Mouse (Mus musculus): ENCODE results near the gene Xxylt1.

The Xxylt1 gene

GRCm38 (mm10) chr16:31081125-31081664 is at the start of gene Xxylt1:
Xxylt1 (minus strand) TSS chr16:31081432.
- peak; percentile 95 for DNase-seq (ENCODE audit: extremely low spot score, low spot score)

GRCm38 (mm10) chr16:31128116-31128515 is 46.9 kb upstream of the Xxylt1 start:
- no peak for DNase-seq (ENCODE audit: extremely low spot score, low spot score)

DNA sequence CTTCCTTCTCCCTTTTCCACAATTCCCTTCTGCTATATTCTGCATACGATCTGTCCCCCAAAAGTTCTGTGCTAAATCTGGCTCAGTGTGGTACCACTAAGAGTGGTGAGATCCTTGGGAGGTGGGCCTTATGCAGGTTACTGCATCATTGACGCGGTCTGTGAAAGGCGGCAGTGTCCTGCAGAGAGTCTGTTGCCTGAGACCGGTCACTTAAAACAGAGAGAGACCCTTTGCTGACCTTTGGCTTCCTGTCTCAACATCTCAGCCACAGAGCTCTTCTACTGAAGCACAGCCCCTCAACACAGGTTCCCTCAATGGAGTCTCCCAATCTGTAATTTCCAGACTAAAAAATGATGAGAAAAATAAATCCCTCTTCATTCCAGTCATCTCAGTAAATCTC is 43.8 kb upstream of the Xxylt1 start:
- no peak for DNase-seq (ENCODE audit: extremely low spot score, low spot score)

DNA sequence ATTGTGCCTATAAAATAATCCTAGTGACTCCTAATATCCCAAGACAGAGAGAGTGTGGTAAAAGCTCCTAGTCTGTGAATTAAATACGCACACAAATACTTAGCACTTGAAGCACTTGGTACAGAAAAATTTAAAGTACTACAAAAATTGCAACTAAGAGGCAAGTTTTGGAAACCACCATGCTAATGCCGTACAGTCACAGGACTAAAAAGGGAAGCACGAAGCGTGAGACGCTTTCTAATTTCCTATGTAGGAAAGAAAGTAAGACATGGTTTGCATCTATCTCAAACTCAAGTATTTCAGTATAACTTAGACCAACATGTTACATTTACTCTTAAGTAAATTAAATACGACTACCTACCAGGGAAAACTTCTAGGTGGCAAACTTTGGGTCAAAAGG is 40.4 kb upstream of the Xxylt1 start:
- DNase-seq (ENCODE audit: extremely low spot score, low spot score) = no peak

- no peak for DNase-seq (ENCODE audit: extremely low spot score, low spot score)
Measured at GRCm38 (mm10) chr16:31113596-31113995, 32.4 kb upstream of the Xxylt1 start.

- peak; percentile 6 for DNase-seq (ENCODE audit: extremely low spot score, low spot score)
Measured at GRCm38 (mm10) chr16:31101352-31101751, 20.1 kb upstream of the Xxylt1 start.

- no peak for DNase-seq (ENCODE audit: extremely low spot score, low spot score)
Measured at GRCm38 (mm10) chr16:31099906-31100305, 18.7 kb upstream of the Xxylt1 start.

DNA sequence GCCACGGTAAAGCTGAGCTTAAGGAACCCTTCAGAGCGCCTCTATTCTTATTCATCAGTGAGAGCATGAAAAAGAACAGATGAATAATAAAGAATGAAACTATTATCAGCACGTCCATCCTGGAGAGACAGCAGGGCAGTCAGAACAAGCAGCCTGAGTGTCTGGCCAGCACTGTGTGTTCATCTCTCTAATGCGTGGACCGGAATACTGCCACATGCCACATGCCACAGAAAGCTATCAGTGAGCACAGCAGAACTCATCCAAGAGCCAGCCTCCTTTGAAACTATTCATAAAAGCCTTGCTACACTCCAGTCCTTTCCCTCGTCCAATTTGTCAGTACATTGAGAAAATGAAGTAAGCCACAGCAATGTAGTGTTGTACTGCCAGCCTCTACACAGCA is 12.8 kb upstream of the Xxylt1 start:
- DNase-seq (ENCODE audit: extremely low spot score, low spot score) = no peak

DNA sequence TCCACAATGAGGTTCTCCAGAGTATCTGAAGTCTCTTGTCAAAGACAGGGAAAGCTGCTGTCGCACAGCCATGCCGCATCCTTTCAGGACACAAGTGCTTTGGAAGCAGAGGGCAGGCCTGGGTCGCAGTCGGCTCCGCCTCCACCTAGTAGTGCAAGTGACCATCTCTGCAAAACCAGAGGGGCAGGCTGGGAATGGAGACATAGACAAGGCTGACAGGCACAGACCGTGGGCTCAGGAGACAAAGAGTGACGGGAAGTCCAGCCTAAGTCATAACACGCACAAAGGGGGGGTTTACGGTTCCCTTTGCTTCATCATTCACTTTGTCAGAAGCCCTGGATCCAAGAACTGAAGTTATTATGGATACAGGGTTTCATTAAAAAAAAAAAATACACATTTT is 12.0 kb upstream of the Xxylt1 start:
- no peak for DNase-seq (ENCODE audit: extremely low spot score, low spot score)

GRCm38 (mm10) chr16:31081891-31082290 is 659 bp upstream of the Xxylt1 start:
- no peak for DNase-seq (ENCODE audit: extremely low spot score, low spot score)

DNA sequence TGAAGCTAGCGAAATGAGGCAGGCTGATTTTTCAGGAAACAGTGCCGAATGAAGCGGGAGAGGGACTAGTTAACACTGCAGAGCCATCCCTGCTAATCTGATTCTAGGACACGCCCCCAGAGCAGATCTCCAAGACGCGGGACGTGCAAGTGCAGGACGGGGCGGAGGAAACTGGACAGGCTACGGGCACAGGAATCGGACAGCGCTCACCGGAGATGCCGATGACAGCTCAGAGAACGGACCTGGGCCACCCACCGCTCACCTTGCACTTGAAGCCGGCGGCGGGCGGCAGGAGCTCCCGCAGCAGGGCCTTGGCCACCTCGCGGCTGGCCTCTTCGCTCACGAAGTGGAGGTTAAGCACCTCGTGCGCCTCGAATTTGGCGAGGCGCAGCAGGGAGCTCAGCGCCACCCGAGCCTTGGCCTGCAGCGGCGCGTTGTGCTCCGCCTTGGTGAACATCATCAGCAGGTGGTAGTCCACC is 620 bp downstream of the Xxylt1 start:
- DNase-seq (ENCODE audit: extremely low spot score, low spot score) = peak; percentile 80

GRCm38 (mm10) chr16:31077396-31077795 is 3.8 kb downstream of the Xxylt1 start:
- no peak for DNase-seq (ENCODE audit: extremely low spot score, low spot score)

DNA sequence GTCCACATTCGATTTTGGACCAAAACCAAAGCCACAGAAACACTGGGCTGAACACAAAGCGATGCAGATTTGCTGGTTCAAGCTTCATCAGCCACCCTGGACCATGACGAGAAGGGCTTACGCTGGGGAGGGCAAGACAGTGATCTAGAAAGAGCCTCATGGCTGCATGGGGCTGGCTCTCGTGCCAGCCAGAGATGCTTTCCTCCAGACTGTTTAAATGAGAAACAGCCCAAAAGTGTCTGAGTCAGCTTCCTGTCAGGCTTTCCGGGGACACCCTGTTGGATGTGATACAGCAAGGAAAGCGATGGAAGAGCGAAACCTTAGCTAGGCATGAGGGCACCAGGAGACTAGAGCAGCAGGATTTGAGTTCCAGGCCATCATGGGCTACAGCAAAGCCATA is 4.8 kb downstream of the Xxylt1 start:
- DNase-seq (ENCODE audit: extremely low spot score, low spot score) = no peak

DNA sequence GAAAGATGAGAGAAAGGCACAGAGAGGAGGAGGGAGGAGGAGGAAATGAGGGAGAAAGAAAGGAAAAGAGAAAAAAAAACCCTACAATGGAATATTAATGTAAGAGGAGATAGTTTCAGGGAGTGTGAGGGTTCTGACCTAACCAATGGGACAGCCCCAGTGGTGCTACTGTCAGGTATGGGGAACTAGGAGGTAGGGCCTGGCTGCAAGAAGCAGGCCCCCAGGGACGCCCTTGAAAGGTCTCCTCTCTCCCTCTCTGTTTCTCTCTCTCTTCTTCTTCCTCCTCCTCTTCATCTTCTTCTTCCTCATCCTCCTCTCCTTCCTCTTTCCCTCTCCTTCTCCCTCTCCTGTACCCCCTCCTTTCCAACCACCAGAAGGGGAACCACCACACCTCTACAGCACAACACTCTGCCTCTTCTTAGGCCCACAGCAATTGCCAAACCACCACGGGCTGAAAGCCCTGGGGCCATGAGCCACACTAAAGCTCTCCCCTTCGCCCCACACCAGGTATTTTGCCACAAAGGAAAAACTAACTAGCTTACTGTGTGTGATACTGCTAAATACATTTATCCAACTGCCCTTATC is 6.8 kb downstream of the Xxylt1 start:
- no peak for DNase-seq (ENCODE audit: extremely low spot score, low spot score)

DNA sequence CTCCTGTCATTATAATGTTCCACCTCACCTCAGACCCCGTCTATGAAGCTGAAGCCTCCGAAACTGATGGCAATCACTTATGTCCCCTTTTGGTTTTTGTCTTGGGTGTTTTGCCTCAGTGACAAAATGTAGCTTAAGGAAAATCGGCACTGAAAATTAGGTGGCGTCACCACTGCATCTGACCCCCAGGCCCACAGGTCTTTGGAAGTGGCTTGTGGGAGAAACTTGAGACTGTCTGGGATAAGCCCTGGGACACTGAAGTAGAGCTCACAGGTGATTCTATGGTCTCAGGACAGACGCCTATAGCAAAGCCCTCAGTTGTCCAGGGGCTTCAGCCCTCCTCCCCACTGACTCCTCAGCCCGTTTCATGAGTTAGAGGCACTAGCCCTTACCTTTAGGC is 9.5 kb downstream of the Xxylt1 start:
- no peak for DNase-seq (ENCODE audit: extremely low spot score, low spot score)

DNA sequence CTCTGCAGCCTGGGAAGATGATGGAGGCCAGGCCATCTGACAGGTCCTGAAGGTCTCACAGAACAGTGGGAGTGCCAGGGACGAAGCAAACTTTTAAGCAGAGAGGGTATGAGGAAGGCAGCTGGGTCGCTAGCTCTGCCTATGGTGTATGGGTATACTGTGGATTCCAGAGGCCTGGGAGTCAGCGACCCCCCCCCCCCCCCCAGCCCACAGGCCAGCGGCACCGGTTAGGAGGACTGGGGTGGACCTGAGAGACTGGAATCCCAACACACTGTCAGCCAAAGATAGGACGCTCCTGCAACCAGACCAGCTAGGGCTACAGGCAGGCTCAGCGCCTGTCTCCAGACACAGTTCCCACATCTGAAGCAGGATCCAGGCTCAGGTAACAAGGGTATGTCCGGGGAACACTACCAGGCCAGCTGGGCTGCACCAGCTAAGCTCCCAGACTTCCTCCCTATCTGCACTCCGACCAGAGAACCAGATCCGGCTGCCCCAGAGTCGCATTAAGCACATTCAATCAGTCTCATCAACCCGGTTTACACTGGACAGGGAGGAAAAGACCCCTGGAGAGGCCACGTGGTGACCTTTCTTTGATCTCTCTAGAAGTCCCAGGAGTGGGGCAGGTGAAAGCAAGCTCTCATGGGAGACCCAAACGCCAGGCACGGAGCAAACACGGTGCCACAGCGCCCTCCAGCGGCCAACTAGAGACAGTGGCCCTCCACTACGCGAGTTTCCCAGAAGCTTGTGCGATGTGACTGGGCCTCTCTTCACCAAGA is 10.7 kb downstream of the Xxylt1 start:
- DNase-seq (ENCODE audit: extremely low spot score, low spot score) = peak; percentile 92

DNA sequence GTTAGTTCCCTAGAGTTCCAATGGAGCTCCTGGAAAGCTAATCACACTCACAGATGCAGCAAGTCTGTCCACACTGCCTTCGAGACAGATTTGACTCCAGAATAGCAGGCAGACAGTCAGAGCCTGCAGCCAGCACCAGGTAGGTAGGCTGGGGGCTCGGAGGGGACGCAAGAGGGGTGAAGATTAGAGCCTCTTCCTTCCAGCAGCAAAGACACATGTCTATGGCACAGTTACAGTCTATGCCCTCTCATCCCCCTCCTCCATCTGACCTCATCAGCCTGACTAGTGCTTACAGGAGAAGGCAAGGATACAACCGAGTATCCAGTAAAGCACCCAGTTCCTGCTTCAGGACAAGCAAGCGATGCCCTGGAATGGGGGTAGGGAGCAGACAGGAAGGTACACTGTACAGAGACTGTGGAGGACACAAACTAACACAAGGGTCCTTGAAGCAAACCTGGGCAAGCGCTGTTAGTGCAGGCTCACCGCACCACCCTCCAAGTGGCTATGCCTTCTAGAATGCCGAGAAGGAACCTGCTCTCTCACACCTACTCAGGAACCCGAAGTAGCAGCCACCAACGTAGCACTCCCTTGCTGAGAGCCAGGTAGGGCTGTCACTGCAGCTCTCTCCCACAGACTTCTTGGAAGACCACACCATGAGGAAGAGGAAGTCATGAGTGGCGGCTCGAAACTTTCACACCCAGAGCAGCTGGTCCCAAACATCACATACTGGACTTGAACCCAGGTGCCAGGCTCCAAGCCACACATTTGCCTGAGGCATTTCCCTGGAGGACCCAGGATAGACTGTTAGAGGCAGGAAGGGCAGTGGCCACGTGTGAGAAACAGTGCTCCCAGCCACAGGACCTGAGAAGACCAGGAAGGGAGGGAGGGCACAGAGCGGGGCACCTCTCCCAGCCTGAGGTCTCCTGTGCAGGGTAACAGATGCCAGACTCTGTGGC is 11.7 kb downstream of the Xxylt1 start:
- no peak for DNase-seq (ENCODE audit: extremely low spot score, low spot score)

DNA sequence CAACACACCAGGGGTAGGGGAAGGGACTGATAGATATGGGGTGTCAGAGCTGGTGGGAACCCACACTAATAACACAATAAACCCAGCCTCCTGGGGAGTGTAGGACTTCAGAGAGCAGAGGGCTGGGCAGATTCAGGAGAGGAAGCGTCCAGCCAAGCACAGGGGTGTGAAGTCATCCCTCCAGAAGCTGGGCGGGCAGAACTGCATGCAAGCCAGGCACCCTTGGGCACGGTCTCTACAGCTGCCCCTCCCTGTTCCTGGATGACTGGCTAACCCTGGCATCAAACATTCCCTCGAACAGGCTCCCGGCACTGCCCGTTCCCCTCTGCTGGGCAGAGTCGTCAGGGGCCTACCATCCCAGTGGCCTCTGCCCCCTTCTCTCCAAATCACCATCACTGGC is 13.0 kb downstream of the Xxylt1 start:
- no peak for DNase-seq (ENCODE audit: extremely low spot score, low spot score)

DNA sequence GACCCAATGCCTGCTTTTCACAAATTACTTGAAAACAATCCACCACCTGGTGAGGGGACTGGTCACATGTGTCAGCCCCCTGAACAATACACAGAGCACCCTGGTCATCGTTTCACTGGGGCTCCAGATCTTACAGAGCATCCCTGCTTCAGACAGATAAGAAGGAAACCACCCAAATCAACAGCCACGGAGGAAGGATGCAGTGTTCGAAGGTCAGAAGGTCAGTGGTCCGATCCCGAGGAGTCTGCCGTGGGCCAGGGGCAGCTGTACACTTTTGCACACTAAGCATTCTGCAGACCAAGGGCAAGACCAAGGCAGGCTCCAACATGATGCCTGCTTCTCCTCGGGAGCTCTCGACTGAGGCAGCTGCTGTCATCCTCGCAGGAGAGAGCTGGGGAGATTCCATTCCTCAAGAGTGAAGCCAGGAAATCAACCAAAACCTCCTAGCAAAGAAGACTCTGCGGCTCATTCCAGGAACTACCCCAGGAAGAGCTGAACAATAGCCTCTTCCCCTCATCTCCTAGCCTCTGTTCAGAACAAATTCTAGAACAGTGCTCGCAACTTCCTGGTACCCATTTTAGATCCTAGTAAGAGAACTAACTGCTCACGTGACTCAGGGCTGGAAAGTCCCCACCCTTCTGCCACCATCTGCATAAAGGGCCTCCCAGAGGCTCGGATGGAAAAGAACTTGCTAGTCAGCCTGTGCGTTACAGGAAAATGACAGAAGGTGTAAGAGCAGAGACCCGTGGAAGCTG is 14.7 kb downstream of the Xxylt1 start:
- no peak for DNase-seq (ENCODE audit: extremely low spot score, low spot score)

- no peak for DNase-seq (ENCODE audit: extremely low spot score, low spot score)
Measured at GRCm38 (mm10) chr16:31064782-31065181, 16.4 kb downstream of the Xxylt1 start.

DNA sequence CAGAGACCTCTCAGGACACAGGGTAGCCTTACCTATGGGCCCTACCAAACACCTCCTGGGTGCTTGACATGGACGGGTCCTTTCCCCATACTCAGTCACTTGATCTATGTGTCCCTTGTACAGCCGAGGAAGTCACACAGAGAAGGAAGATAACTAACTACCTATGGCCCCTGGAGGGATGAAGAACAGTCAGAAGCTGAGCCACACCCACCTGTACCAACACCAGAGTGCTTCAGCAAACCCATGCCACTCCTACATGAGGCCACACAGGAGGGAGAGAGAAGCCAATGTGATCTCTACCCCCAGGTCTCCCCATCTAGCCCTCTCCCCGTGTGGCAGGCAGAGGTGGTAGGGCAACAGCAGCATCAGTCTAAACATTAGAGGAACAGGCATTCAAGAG is 18.3 kb downstream of the Xxylt1 start:
- no peak for DNase-seq (ENCODE audit: extremely low spot score, low spot score)
